Mouse (Mus musculus): ENCODE results near the gene Slc34a1. TPM values are rescaled to one million over a fixed set of nuclear protein-coding genes. Genes with fewer than 3 reads are reported as not detected.
A peak's percentile ranks its signal among the peaks of the same experiment; 100 is the strongest.

The Slc34a1 gene
- total RNA-seq, 1 experiment = not detected

- TF ChIP-seq MAFK (IDR thresholded peaks at IDR 0.05; ENCODE audit: insufficient read depth, low read depth, low read length) (no peak), HCFC1 (IDR thresholded peaks at IDR 0.05; ENCODE audit: borderline replicate concordance, insufficient read depth, low read length) (no peak), ZC3H11A (IDR thresholded peaks at IDR 0.05; ENCODE audit: borderline replicate concordance, low read depth, low read length) (no peak), CHD2 (IDR thresholded peaks at IDR 0.05; ENCODE audit: low read depth, low read length) (no peak), ZNF384 (IDR thresholded peaks at IDR 0.05; ENCODE audit: low read depth, low read length) (no peak)
- Histone ChIP-seq H3K9ac (ENCODE audit: insufficient read depth, low read depth, low read length, poor library complexity, severe bottlenecking) (peak overlapping the region; percentile 3; the same call in 1 of the 2 replicates), H3K4me3 (ENCODE audit: insufficient read depth in 1 of 2, low read depth in 1 of 2, low read length in 2 of 2, poor library complexity in 1 of 2, severe bottlenecking in 1 of 2) (no peak overlapping the region), H3K27ac (ENCODE audit: insufficient read depth, low read depth, low read length, poor library complexity, severe bottlenecking) (peak overlapping the region; percentile 30; the same call in 1 of the 2 replicates), H3K4me1 (ENCODE audit: control insufficient read depth in 2 of 2, insufficient read depth in 2 of 2, low read length in 2 of 2, poor library complexity in 1 of 2) (peaks cover 10 to 45% of the 10 kb centered on the region in 2 experiments), H3K9me3 (ENCODE audit: control insufficient read depth, insufficient read depth, low read depth, low read length) (no peaks in the 10 kb centered on the region), H3K36me3 (ENCODE audit: control insufficient read depth, insufficient read depth, low read length, poor library complexity, severe bottlenecking) (peaks cover 53% of the 10 kb centered on the region)
- in situ Hi-C loops (cut with MboI; ENCODE audit: low sequenced_read_pairs in 2 of 2, unreplicated experiment in 2 of 2) = no loop called here
- no peak for DNase-seq (ENCODE audit: low read depth, low spot score)
Measured at GRCm38 (mm10) chr13:55449679-55450441, 51.9 kb downstream of the Slc34a1 start.

- DNase-seq (ENCODE audit: low read depth, low spot score) = no peak
- H3K9ac ChIP-seq (ENCODE audit: insufficient read depth, low read depth, low read length, poor library complexity, severe bottlenecking) = no peak overlapping the region
- no peaks in the 10 kb centered on the region for H3K9me3 ChIP-seq (ENCODE audit: control insufficient read depth, insufficient read depth, low read depth, low read length)
- H3K27ac ChIP-seq (ENCODE audit: insufficient read depth, low read depth, low read length, poor library complexity, severe bottlenecking) = no peak overlapping the region
- H3K4me3 ChIP-seq (ENCODE audit: insufficient read depth in 1 of 2, low read depth in 1 of 2, low read length in 2 of 2, poor library complexity in 1 of 2, severe bottlenecking in 1 of 2) = no peak overlapping the region
- TF ChIP-seq HCFC1 (IDR thresholded peaks at IDR 0.05; ENCODE audit: borderline replicate concordance, insufficient read depth, low read length) (no peak), ZNF384 (IDR thresholded peaks at IDR 0.05; ENCODE audit: low read depth, low read length) (no peak), CHD2 (IDR thresholded peaks at IDR 0.05; ENCODE audit: low read depth, low read length) (no peak), MAFK (IDR thresholded peaks at IDR 0.05; ENCODE audit: insufficient read depth, low read depth, low read length) (no peak), ZC3H11A (IDR thresholded peaks at IDR 0.05; ENCODE audit: borderline replicate concordance, low read depth, low read length) (no peak)
- peaks cover 58% of the 10 kb centered on the region for H3K36me3 ChIP-seq (ENCODE audit: control insufficient read depth, insufficient read depth, low read length, poor library complexity, severe bottlenecking)
- peaks cover 10 to 45% of the 10 kb centered on the region in 2 experiments for H3K4me1 ChIP-seq (ENCODE audit: control insufficient read depth in 2 of 2, insufficient read depth in 2 of 2, low read length in 2 of 2, poor library complexity in 1 of 2)
- in situ Hi-C loops (cut with MboI; ENCODE audit: low sequenced_read_pairs in 2 of 2, unreplicated experiment in 2 of 2) = no loop called here
Measured at GRCm38 (mm10) chr13:55450511-55450980, 52.6 kb downstream of the Slc34a1 start.

GRCm38 (mm10) chr13:55451296-55451695, 53.3 kb downstream of the Slc34a1 start:
- Histone ChIP-seq H3K9ac (ENCODE audit: insufficient read depth, low read depth, low read length, poor library complexity, severe bottlenecking) (no peak overlapping the region), H3K27ac (ENCODE audit: insufficient read depth, low read depth, low read length, poor library complexity, severe bottlenecking) (no peak overlapping the region), H3K4me1 (ENCODE audit: control insufficient read depth in 2 of 2, insufficient read depth in 2 of 2, low read length in 2 of 2, poor library complexity in 1 of 2) (peaks cover 10 to 45% of the 10 kb centered on the region in 2 experiments), H3K36me3 (ENCODE audit: control insufficient read depth, insufficient read depth, low read length, poor library complexity, severe bottlenecking) (peaks cover 64% of the 10 kb centered on the region), H3K4me3 (ENCODE audit: insufficient read depth in 1 of 2, low read depth in 1 of 2, low read length in 2 of 2, poor library complexity in 1 of 2, severe bottlenecking in 1 of 2) (no peak overlapping the region), H3K9me3 (ENCODE audit: control insufficient read depth, insufficient read depth, low read depth, low read length) (no peaks in the 10 kb centered on the region)
- DNase-seq (ENCODE audit: low read depth, low spot score) = no peak
- in situ Hi-C loops (cut with MboI; ENCODE audit: low sequenced_read_pairs in 2 of 2, unreplicated experiment in 2 of 2) = no loop called here
- no peak for TF ChIP-seq MAFK (IDR thresholded peaks at IDR 0.05; ENCODE audit: insufficient read depth, low read depth, low read length)
- no peak for TF ChIP-seq CHD2 (IDR thresholded peaks at IDR 0.05; ENCODE audit: low read depth, low read length)
- TF ChIP-seq ZNF384 (IDR thresholded peaks at IDR 0.05; ENCODE audit: low read depth, low read length) = no peak
- no peak for TF ChIP-seq HCFC1 (IDR thresholded peaks at IDR 0.05; ENCODE audit: borderline replicate concordance, insufficient read depth, low read length)
- no peak for TF ChIP-seq ZC3H11A (IDR thresholded peaks at IDR 0.05; ENCODE audit: borderline replicate concordance, low read depth, low read length)

- no peak for DNase-seq (ENCODE audit: low read depth, low spot score)
- H3K36me3 ChIP-seq (ENCODE audit: control insufficient read depth, insufficient read depth, low read length, poor library complexity, severe bottlenecking) = peaks cover 65% of the 10 kb centered on the region
- no peak overlapping the region for H3K9ac ChIP-seq (ENCODE audit: insufficient read depth, low read depth, low read length, poor library complexity, severe bottlenecking)
- peaks cover 10 to 39% of the 10 kb centered on the region in 2 experiments for H3K4me1 ChIP-seq (ENCODE audit: control insufficient read depth in 2 of 2, insufficient read depth in 2 of 2, low read length in 2 of 2, poor library complexity in 1 of 2)
- TF ChIP-seq ZNF384 (IDR thresholded peaks at IDR 0.05; ENCODE audit: low read depth, low read length) = no peak
- no peak for TF ChIP-seq CHD2 (IDR thresholded peaks at IDR 0.05; ENCODE audit: low read depth, low read length)
- no peak for TF ChIP-seq HCFC1 (IDR thresholded peaks at IDR 0.05; ENCODE audit: borderline replicate concordance, insufficient read depth, low read length)
- TF ChIP-seq MAFK (IDR thresholded peaks at IDR 0.05; ENCODE audit: insufficient read depth, low read depth, low read length) = no peak
- TF ChIP-seq ZC3H11A (IDR thresholded peaks at IDR 0.05; ENCODE audit: borderline replicate concordance, low read depth, low read length) = no peak
- in situ Hi-C loops (cut with MboI; ENCODE audit: low sequenced_read_pairs in 2 of 2, unreplicated experiment in 2 of 2) = no loop called here
- H3K9me3 ChIP-seq (ENCODE audit: control insufficient read depth, insufficient read depth, low read depth, low read length) = no peaks in the 10 kb centered on the region
- no peak overlapping the region for H3K27ac ChIP-seq (ENCODE audit: insufficient read depth, low read depth, low read length, poor library complexity, severe bottlenecking)
- no peak overlapping the region for H3K4me3 ChIP-seq (ENCODE audit: insufficient read depth in 1 of 2, low read depth in 1 of 2, low read length in 2 of 2, poor library complexity in 1 of 2, severe bottlenecking in 1 of 2)
Measured at GRCm38 (mm10) chr13:55451785-55452549, 54.0 kb downstream of the Slc34a1 start.
